Mouse (Mus musculus) fibroblast of lung, adult 2 months (primary cell): ENCODE measurements around the gene Ptger1.
A peak's percentile ranks its signal among the peaks of the same experiment; 100 is the strongest.

Experiments used
- DNase-seq: peaks from one replicate; pipeline ENCODE4 v3.0.0-alpha.2; 2011; ENCODE audit warnings: low read depth

Gene Ptger1

DNA sequence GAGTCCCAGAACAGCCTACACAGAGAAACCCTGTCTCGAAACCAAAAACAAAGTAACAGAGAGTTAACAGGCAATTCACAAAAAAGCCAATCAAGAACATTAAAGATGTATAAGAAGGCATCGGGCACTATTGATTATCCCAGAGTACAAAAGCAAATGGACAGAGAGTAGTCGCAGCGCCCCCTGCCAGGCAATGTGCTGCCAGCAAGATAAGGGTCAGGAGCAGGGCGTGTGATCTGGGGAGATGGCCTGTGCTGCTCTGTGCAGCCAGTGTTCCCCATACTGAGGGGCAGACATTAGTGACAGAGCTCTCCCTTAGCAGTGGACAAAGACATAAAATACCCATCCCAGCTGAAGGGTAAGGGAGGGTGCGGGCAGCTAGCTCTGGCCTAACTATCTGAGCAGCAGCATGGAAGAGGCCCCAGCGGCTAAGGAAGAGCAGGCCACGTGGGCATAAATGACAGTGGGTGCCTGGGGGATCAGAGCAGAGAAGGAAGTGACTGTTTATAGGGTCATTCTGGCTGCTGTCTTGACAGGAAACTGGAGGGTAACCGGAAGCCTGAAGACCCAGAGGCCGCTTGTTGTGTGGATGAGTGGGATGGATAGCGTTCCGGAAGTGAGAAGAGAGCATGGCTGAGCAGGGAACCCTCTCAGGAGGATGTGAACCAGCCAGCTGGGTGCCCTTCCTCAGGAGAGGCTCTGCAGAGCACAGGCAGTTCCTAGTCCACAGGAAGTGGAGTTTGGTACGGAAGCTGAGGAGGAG lies 9.8 kb upstream of the Ptger1 start:
- DNase-seq, result no peak

DNA sequence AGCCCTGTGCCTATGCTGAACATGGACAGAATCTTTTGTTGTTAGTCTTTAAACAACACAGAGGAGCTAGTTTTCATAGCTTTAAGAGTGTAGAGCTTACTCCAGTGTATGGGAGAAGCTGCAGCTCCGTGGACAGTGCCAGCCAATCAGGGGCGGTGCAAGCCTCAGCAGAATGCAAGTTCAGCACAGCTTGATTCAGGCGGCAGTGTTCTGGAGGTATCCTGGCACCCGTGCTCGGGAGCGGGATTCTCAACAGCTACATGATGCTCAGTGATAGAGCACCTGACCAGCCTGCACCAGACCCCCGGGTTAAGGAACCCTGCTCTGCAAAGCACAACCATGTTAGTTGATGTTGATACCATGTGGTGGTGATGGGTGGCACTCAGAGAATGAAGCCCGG lies 5.9 kb upstream of the Ptger1 start:
- no peak for DNase-seq

DNA sequence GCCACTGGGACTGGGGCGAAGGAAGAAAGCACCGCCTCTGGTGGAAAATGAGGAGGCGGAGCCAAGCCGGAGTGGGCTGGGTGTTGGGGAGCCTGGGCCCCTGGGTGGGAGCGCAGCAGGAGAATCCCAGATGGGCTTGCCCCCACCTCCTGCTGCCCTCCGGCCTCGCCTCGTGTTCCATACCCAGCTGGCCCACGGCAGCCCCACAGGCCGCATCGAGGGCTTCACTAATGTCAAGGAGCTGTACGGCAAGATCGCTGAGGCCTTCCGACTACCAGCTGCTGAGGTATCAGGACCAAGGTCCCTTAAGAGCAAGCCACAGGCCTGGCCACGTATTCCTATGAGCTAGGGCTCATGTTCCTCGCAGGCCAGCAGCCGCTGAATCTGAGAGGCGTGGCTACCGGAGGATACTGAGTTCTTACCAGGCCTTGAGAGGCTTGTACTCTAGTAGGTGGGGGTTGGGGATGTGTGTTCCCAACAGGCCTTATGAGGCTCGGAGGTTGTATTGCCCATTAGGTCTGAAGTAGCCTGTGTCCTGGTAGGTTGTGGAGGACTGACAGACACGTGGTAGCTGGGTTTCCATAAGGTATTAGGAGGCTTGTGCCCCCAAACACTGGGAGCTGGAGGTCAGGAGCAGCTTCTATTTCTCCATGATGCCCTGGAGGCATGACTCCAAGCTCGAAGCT lies 5.3 kb upstream of the Ptger1 start:
- DNase-seq, result no peak

DNA sequence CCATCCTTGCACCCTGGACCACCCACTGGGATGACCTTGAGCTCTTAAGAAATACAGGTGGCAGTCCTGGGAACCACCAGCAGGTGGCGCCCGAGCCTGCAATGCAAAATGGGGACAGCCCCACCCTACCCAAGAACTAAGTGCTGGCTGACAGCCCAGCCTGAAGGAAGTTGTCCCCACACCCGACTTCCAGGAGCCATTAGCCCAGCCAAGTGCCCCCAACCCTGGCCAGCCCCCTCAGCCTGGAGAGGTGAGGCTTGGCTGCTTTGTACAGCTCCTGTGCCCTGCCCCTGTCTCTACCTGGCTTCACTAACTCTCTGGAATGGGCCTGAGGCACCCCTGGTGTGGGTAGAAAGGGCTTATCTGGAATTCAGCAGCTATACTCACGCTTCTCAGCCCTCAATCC lies 4.1 kb upstream of the Ptger1 start:
- peak; percentile 73 for DNase-seq

DNA sequence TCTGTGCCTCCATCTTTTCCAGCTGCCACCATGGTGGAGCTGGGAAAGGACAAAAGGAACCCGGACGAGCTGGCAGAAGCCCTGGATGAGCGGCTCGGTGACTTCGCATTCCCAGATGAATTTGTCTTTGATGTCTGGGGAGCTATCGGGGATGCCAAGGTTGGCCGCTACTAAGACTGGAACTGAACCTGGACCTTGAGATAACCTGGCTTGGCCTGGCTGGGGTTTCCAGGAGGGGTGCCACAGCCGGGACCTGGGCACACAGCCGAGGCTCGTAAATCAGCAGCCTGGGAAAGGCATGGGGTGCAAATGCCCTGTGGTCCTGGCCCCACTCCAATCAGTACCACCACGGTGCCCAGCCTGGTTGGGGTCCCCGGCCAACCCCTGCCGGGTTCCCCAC lies 2.4 kb upstream of the Ptger1 start:
- DNase-seq, result no peak

DNA sequence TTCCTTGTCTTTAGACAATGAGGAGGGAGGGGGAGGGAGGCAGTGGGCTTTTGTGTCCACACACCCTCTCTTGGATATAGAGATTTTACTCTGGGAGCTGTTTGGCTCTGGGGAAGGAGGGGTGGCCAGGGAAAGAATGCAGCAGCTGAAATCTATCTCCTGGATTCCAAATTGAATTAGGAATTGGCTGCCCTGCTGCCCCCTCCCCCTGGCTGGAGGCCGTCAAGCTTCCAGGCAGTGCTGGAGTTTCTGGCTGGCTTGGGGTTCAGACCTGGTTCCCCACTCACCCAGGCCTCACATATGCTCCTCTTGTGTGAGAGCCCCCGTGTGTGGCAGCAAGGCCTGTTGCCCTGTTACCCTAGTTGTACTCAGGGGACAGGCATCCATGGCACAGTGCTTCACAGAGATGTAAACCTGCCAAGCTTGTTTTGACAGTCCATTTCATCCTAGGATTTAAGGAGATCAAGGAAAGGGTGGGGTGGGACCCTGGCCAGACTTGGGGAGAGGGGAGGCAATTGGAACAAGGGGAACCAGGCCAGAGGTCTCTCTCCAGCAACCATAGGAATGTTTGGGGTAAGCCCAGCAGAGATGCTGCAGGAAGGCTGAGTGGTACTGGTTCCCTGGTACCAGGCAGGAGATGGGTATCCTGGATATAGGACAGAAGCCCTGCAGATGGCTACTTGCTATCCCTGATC lies 1.4 kb upstream of the Ptger1 start:
- DNase-seq, result no peak

DNA sequence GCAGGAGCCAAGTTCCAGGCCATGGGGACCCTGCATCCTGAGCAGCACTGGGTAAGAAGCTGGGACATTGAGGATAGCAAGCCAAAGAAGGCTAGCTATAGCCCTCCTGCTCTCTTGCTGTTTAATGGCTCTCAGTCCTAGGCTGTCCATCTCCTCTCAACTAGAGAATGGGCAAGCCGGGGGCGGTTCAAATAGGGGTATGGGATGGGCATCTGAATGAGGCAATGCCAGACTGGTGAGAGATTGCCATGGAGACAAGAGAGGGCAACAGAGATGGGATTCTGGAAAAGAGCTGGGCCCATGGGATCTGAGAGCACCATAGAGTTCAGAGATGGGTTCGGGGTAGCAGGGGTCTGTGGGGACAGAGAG lies 372 bp downstream of the Ptger1 start:
- DNase-seq, result no peak

GRCm38 (mm10) chr8:83667526-83667925 lies 1.0 kb downstream of the Ptger1 start:
- DNase-seq, result no peak

DNA sequence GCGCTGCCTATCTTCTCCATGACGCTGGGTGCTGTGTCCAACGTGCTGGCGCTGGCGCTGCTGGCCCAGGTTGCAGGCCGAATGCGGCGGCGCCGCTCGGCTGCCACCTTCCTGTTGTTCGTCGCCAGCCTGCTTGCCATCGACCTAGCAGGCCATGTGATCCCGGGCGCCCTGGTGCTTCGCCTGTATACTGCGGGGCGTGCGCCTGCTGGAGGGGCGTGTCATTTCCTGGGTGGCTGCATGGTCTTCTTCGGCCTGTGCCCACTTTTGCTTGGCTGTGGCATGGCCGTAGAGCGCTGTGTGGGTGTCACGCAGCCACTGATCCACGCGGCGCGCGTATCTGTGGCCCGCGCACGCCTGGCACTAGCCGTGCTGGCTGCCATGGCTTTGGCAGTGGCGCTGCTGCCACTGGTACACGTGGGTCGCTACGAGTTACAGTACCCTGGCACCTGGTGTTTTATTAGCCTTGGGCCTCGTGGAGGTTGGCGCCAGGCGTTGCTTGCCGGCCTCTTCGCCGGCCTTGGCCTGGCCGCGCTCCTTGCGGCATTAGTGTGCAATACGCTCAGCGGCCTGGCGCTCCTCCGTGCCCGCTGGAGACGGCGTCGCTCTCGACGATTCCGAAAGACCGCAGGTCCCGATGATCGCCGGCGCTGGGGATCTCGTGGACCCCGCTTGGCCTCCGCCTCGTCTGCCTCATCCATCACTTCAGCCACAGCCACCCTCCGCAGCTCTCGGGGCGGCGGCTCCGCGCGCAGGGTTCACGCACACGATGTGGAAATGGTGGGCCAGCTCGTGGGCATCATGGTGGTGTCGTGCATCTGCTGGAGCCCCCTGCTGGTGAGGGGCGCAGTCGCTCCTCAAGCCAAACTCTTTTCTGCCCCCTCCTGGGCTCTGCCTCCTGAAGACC lies 1.8 kb downstream of the Ptger1 start:
- no peak for DNase-seq

GRCm38 (mm10) chr8:83669013-83669412 lies 2.5 kb downstream of the Ptger1 start:
- DNase-seq, result no peak

DNA sequence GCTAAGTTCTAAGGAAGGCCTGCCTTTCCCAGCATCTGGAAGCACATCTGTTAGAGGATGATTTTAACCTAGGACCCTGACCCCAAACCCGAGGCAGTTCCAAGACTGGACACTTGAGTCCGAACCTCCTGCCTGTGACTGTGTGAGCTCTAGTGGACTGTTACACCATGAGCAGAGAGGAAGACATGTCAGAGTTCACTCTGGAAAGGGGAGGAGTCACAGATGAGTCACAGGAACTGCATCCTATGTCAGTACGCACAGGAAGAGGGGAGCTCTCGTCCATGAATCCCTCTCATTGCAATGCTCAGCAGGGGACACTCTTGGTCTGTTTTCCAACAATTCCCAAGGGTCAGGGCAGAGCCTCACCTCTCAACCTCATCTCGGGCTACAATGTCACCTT lies 6.5 kb downstream of the Ptger1 start:
- DNase-seq, result no peak

GRCm38 (mm10) chr8:83674497-83674896 lies 8.0 kb downstream of the Ptger1 start:
- DNase-seq, result no peak

GRCm38 (mm10) chr8:83679866-83680265 lies 13.4 kb downstream of the Ptger1 start:
- no peak for DNase-seq

- no peak for DNase-seq
These were observed 14.1 kb downstream of the Ptger1 start for GRCm38 (mm10) chr8:83680603-83681002.

DNA sequence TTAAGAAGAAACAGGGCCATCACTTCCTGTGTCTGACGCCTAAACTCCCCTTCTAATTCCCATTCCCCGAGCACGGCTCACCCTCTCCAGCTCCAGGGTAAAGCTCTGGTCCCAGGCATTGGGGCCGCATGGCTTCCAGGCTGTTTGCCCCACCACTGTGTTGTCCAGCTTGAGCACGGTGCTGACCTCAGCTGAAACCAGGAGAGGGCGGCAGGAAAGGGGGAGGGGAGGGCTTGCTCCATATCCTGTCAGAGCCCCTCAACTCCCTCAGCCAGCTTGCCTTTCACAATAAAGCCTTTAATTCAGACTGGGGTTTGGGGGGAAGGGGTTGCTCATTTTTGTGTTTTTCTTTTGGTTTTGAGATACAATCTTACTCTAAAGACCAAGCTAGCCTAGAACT lies 14.6 kb downstream of the Ptger1 start:
- no peak for DNase-seq

DNA sequence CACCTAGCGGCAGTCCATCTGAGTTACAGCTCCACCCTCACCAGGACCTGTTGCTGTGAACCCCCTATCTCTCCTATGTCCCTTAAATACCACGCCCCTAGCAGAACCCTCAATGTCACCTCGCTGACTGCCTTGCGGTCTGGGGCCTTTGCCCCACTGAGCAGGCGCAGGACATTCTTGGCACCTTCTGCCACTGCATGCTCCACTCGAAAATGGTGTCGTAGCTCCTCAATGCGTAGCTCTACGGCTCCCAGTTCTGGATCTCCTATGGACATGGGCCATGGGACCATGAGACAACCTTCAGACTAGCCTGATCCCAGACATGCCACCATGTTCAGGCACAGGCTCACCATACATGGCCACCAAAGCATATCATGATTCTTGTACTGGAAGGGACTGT lies 18.0 kb downstream of the Ptger1 start:
- no peak for DNase-seq

GRCm38 (mm10) chr8:83689264-83689663 lies 22.8 kb downstream of the Ptger1 start:
- no peak for DNase-seq

- DNase-seq, result no peak
These were observed 27.2 kb downstream of the Ptger1 start for GRCm38 (mm10) chr8:83693609-83694236.

DNA sequence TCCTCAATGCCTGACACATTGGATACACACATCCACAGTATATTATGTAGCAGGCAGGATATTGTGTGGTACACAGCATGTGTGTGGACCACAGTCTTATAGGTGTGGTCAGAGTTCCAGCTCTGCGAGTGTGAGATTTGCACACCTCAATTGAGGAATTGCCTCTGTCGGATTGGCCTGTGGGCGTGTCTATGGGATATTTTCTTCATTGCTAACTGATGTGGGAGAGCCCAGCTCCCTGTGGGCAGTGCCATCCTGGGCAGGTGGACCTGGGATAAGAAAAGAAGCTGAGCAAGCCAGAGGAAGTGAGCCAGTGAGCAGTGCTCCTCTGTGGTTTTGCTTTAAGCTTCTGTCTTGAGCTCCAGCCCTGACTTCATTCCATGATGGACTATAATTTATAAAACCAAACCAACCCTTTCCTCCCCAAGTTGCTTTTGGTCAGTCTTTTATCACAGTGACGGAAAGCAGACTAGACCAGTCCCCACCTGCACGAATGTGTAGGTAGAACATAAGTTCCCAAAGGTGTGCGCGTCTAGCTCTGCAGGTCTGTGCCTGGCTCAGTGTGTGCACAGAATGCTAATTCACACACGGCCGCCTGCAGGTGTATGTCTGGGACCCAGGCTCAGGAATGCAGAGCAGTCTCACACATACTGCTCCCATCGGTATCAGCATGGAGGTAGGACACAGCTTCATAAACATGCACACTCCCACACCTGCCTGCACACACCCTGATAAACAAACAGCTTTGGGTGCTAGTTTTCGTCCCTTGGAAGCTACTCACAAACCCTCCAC lies 28.1 kb downstream of the Ptger1 start:
- DNase-seq, result no peak

DNA sequence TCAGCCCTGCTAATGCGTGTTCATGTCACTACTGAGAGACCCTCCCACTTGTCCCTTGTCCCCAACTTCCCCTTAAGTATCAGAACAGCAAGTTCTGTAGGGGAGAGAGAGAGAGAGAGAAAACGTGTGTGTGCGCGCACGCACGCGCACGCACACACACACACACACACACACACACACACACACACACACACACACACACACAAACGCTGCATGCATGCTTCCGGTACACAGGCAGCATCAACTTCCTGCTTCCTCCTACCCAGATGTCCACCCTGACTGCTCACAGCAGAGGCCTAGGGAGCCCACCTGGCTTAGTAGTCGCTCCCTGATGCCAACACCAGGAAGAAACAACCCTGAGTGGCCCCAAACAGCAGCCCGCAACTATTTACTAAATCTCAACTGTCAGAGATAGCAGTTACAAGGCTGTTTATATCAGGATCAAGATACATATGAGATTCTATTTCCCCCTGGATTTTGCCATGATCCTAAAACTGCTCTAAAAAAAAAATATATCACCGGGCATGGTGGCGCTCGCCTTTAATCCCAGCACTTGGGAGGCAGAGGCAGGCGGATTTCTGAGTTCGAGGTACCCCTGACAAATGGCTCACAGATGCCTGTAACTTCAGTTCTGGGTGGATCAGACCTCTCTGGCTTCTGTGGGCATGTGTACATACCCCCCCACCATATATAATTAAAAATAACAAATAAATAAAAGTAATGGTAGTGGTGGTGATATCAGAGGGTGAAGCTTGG lies 29.1 kb downstream of the Ptger1 start:
- no peak for DNase-seq
